ENCODE assay signal across 15 mouse cellular contexts in the genomic region with DNA sequence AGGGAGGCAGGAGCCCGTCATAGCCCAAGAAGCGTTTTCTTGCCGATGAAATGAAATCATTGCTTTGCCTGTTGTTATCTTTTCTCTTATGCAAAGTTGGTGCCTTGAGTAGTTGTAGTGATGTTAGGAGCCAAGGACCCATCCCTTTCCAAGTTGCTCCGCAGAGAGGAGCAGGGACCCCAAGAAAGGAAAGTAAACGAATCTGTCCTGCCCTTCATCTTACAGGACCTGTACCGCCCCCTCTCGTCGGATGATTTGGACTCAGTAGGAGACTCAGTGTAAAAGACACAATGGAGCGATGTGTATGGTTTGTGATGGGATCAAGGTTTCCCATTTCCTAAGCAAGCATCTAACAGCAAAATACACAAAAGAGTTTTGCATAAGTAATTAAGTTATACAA. TPM values are rescaled to one million over a fixed set of nuclear protein-coding genes. Genes with fewer than 3 reads are reported as not detected.
DNase-seq lines count a peak whose midpoint lies in the region; ATAC-seq and TF ChIP-seq lines count a peak whose summit lies in the region.
"Had no signal": no experiment of that assay in that cellular context is flagged by ENCODE, and none has a peak within 500 bp of the region (broad histone marks: within the 10 kb centered on the region; RNA-seq: fewer than 3 reads in every experiment).

No protein-coding gene starts in this region.

- 33% methylated on average over 9 of the region's 9 CpGs for WGBS in cerebellum, adult 2 months
- WGBS in kidney, embryonic 16.5 days, result 67% methylated on average over 9 of the region's 9 CpGs
- WGBS in intestine, embryonic 15.5 days, result 68% methylated on average over 9 of the region's 9 CpGs

- peak overlapping the region; percentile 61 for H3K4me3 ChIP-seq in cerebellum, adult 2 months (replicated peaks; ENCODE audit: insufficient read depth, low read depth, low read length)
- H3K4me3 ChIP-seq in kidney, embryonic 16.5 days (ENCODE audit: low read length), result peak overlapping the region; percentile 4; the same call in 1 of the 2 replicates
- H3K4me3 ChIP-seq in intestine, embryonic 15.5 days (replicated peaks), result no peak overlapping the region

- H3K9me3 ChIP-seq in kidney, embryonic 16.5 days (ENCODE audit: low read length), result no peaks in the 10 kb centered on the region
- H3K9me3 ChIP-seq in intestine, embryonic 15.5 days, result no peaks in the 10 kb centered on the region

- H3K4me2 ChIP-seq in kidney, embryonic 16.5 days (replicated peaks; ENCODE audit: low read depth, low read length), result peak overlapping the region; percentile 38
- H3K4me2 ChIP-seq in intestine, embryonic 15.5 days (replicated peaks), result no peak overlapping the region

- H3K27me3 ChIP-seq in cerebellum, adult 2 months (ENCODE audit: control insufficient read depth, insufficient read depth, low read length), result no peaks in the 10 kb centered on the region
- no peaks in the 10 kb centered on the region for H3K27me3 ChIP-seq in kidney, embryonic 16.5 days (ENCODE audit: insufficient read depth, low read length)
- H3K27me3 ChIP-seq in intestine, embryonic 15.5 days (replicated peaks), result no peaks in the 10 kb centered on the region

- peak; percentile 28; the same call in 1 of the 2 replicates for TF ChIP-seq CTCF in cerebellum, adult 2 months (IDR thresholded peaks at IDR 0.05; ENCODE audit: borderline replicate concordance, insufficient read depth, low read depth, low read length)

- H3K4me1 ChIP-seq in cerebellum, adult 2 months (ENCODE audit: control insufficient read depth, insufficient read depth, low read length), result peaks cover 9% of the 10 kb centered on the region; the same call in 1 of the 2 replicates
- H3K4me1 ChIP-seq in kidney, embryonic 16.5 days (ENCODE audit: insufficient read depth, low read length), result peaks cover 11% of the 10 kb centered on the region; the same call in 1 of the 2 replicates
- no peaks in the 10 kb centered on the region for H3K4me1 ChIP-seq in intestine, embryonic 15.5 days (replicated peaks)

- peak; percentile 62 to 64 for DNase-seq in cerebellum, adult 2 months
- DNase-seq in cerebellum, adult 11 months, result no peak
- no peak for DNase-seq in kidney, adult 18-20 months
- DNase-seq in ovary, adult 18-20 months (ENCODE audit: low spot score), result peak; percentile 8
- DNase-seq in ovary, postnatal 14 days (ENCODE audit: low spot score), result no peak
- DNase-seq in right cerebral cortex, postnatal 10 days (ENCODE audit: low spot score in 2 of 2), result peak; percentile 47 to 62
- DNase-seq: heart, adult 11 months; heart, postnatal 14 days; thymus, postnatal 36 days had no signal

- H3K36me3 ChIP-seq in kidney, embryonic 16.5 days (ENCODE audit: insufficient read depth, low read length), result no peaks in the 10 kb centered on the region
- H3K36me3 ChIP-seq in intestine, embryonic 15.5 days, result no peaks in the 10 kb centered on the region

- TF ChIP-seq POLR2A in cerebellum, adult 2 months (IDR thresholded peaks at IDR 0.05; ENCODE audit: borderline replicate concordance, insufficient read depth, low read length), result no peak

- H3K9ac ChIP-seq in kidney, embryonic 16.5 days (replicated peaks; ENCODE audit: low read length), result no peak overlapping the region
- no peak overlapping the region for H3K9ac ChIP-seq in intestine, embryonic 15.5 days

- H3K27ac ChIP-seq in cerebellum, adult 2 months (ENCODE audit: insufficient read depth, low read length), result peak overlapping the region; percentile 69
- no peak overlapping the region for H3K27ac ChIP-seq in kidney, embryonic 16.5 days (ENCODE audit: low read length)
- no peak overlapping the region for H3K27ac ChIP-seq in intestine, embryonic 15.5 days
- H3K27ac ChIP-seq: macrophage had no signal

- ATAC-seq in kidney, embryonic 16.5 days (ENCODE audit: low FRiP score, low TSS enrichment), result no peak
- ATAC-seq in intestine, embryonic 15.5 days, result no peak
- ATAC-seq: intestine, postnatal 0 days had no signal

RNA-seq across cellular contexts. Expression of a gene that starts 5.7 kb away (rescaled TPM):
- not detected in 2 replicates for polyA plus RNA-seq in cerebellum, adult 2 months (2012; rRNA removed)
- polyA plus RNA-seq in kidney, embryonic 16.5 days (2015; fragmentation: Nextera tagmentation; extraction: Ambion mirVana), result not detected in 2 replicates
- polyA plus RNA-seq in intestine, embryonic 15.5 days (2015; fragmentation: Nextera tagmentation; extraction: Ambion mirVana), result not detected in 2 replicates
- polyA plus RNA-seq: brain, embryonic 14.5 days; intestine, postnatal 0 days; liver, embryonic 16.5 days; macrophage had no signal

Comparison
In these comparisons a context has a peak if more than half of its experiments do, and no peak if none do; other contexts are left out.
1. DNase-seq: peak in cerebellum, adult 2 months (2 of 2), ovary, adult 18-20 months (single experiment) and right cerebral cortex, postnatal 10 days (2 of 2); none in cerebellum, adult 11 months (single experiment), kidney, adult 18-20 months (single experiment) and ovary, postnatal 14 days (single experiment).